Mouse (Mus musculus): ENCODE data around the gene Zkscan6. TPM values are rescaled to one million over a fixed set of nuclear protein-coding genes. Genes with fewer than 3 reads are reported as not detected.

Zkscan6 gene
- polyA plus RNA-seq, 2 experiments, result 7.7 to 14.5 TPM

DNA sequence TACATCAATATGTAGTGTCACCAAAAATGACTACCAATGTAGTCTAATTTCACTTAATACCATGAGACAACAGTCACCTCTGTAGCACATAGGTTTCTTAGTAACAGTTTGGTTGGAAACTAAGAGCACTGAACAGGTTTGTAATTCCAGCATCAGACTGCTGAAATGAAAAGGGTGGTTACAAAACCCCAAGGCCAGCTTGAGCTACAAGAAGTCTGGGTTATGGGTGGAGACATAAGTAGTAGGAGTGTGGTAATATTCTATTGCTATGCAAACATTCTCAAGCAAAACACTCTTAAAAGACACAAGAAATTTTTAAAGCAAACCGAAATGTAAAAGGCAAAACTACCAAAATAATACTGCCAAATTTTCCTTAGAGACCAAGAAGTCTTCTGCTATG lies 35.4 kb upstream of the Zkscan6 start:
- H3K9ac ChIP-seq (ENCODE audit: low read depth, low read length, severe bottlenecking), result no peak overlapping the region
- 98% methylated on average over 1 of the region's 1 CpGs for WGBS

DNA sequence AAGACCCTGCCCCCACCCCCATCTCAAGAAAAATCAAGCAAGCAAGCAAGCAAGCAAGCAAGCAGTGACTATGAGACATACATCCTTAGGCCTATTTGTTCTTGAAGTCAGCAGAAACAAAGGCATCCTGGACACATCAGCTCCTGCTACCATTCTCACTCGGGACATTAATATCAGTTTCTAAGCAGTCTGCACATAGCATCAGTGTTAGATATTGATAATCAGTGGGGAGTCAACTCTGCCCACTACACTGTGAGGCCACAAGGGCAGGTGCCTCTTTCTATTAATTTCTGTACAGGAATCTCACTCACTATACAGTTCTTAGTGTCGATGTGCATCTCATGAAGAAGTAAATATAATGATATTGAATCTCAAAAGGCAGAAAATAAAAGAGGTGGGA lies 33.4 kb upstream of the Zkscan6 start:
- Histone ChIP-seq H3K4me2 (replicated peaks; ENCODE audit: low read depth, low read length, severe bottlenecking) (no peak overlapping the region), H3K27me3 (ENCODE audit: control insufficient read depth, insufficient read depth, low read length) (no peaks in the 10 kb centered on the region), H3K27ac (replicated peaks; ENCODE audit: low read depth, low read length) (no peak overlapping the region), H3K36me3 (ENCODE audit: control insufficient read depth, insufficient read depth, low read length) (no peaks in the 10 kb centered on the region), H3K4me3 (replicated peaks; ENCODE audit: low read length) (no peak overlapping the region), H3K9me3 (ENCODE audit: control insufficient read depth, low read length) (no peaks in the 10 kb centered on the region), H3K9ac (ENCODE audit: low read depth, low read length, severe bottlenecking) (no peak overlapping the region), H3K4me1 (ENCODE audit: control insufficient read depth, insufficient read depth, low read length) (peaks cover 8% of the 10 kb centered on the region; the same call in 1 of the 2 replicates)
- no peak for TF ChIP-seq POLR2A (IDR thresholded peaks at IDR 0.05; ENCODE audit: borderline replicate concordance, extremely low read depth, insufficient read depth, insufficient read length)
- no peak for DNase-seq (ENCODE audit: low spot score)
- 93% methylated on average over 2 of the region's 2 CpGs for WGBS
- no peak for ATAC-seq (ENCODE audit: low FRiP score, low read depth)

More for the DNA sequence above, 35.4 kb upstream of the Zkscan6 start:
- no peak overlapping the region for H3K4me2 ChIP-seq (replicated peaks; ENCODE audit: low read depth, low read length, severe bottlenecking)
- H3K27ac ChIP-seq (replicated peaks; ENCODE audit: low read depth, low read length), result no peak overlapping the region
- no peaks in the 10 kb centered on the region for H3K9me3 ChIP-seq (ENCODE audit: control insufficient read depth, low read length)
- no peaks in the 10 kb centered on the region for H3K36me3 ChIP-seq (ENCODE audit: control insufficient read depth, insufficient read depth, low read length)
- no peaks in the 10 kb centered on the region for H3K27me3 ChIP-seq (ENCODE audit: control insufficient read depth, insufficient read depth, low read length)
- H3K4me1 ChIP-seq (ENCODE audit: control insufficient read depth, insufficient read depth, low read length), result no peaks in the 10 kb centered on the region; the same call in 1 of the 2 replicates
- no peak overlapping the region for H3K4me3 ChIP-seq (replicated peaks; ENCODE audit: low read length)
- no peak for TF ChIP-seq POLR2A (IDR thresholded peaks at IDR 0.05; ENCODE audit: borderline replicate concordance, extremely low read depth, insufficient read depth, insufficient read length)
- ATAC-seq (ENCODE audit: low FRiP score, low read depth), result no peak
- DNase-seq (ENCODE audit: low spot score), result no peak

DNA sequence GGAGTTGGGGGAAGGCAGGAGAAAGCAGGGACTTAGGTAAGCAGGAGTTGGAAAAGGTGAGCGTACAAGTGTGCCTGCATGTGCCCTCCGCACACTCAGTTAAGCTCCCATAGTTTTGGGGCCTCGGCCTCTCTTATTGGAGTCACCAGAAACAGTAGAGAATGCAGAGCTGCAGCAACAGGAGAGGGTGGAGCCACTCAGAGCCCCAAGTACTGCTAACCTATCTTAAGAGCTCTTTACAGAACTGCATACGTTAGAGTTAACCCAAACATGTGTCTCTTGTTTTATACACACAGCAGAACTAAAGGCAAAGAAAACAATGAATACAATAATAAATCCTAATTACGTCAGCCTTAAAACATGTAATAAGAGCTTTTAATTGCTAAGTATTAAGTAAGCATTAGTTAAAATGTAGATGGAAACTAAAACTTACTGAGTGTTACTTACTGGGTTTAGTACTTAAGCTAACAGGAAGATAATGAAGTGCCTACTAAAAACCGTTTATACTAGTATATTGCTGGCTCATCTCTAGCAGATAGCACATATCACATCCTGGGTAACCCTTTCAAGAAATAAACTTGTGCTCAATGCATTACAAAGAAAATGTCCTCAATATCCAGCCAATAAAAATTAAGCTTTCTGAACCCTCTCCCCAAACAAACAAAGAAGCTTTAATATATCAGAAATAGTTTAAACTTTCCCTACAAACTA lies 32.9 kb upstream of the Zkscan6 start:
- ATAC-seq (ENCODE audit: low FRiP score, low read depth), result no peak

DNA sequence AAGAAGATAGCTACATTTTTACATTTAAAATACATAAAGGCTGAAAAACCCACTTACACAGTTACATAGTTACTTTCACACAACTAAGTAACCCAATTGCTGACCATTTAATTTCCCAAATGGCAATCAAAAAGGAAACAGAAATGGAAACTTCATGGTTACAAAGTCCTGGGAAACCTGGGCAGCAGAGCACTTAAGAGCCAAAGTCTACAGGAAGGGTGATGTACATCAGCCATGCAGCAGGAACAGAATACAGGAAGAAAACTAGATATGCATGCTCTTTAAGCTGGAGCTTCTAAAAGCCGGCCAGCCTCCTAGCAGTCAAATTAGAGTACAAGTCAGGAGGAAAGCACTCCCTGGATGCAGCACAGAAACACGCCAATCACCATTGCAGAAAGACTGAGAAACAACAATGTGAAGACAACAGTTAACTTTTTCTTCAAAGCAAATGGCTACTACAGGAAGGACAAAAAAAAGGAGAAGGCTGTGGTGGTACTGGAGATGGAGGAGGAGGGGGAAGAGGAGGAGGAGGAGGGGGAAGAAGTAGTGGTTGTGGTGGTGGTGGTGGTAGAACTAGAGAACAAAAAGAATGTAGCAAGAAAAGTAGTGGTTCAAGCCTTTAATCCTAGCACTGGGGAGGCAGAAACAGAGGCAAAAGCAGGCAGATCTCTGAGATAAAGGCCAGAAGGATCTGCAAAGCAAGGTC lies 29.9 kb upstream of the Zkscan6 start:
- H3K4me3 ChIP-seq (replicated peaks; ENCODE audit: low read length), result no peak overlapping the region
- DNase-seq (ENCODE audit: low spot score) (no peak), ATAC-seq (ENCODE audit: low FRiP score, low read depth) (no peak)
- H3K9me3 ChIP-seq (ENCODE audit: control insufficient read depth, low read length), result no peaks in the 10 kb centered on the region
- no peak for TF ChIP-seq POLR2A (IDR thresholded peaks at IDR 0.05; ENCODE audit: borderline replicate concordance, extremely low read depth, insufficient read depth, insufficient read length)
- H3K36me3 ChIP-seq (ENCODE audit: control insufficient read depth, insufficient read depth, low read length), result 0 out of 2 replicates have a peak, but pooled peaks cover 4% of the 10 kb centered on the region
- WGBS, result 67% methylated on average over 2 of the region's 2 CpGs
- no peak overlapping the region for H3K4me2 ChIP-seq (replicated peaks; ENCODE audit: low read depth, low read length, severe bottlenecking)
- no peaks in the 10 kb centered on the region for H3K27me3 ChIP-seq (ENCODE audit: control insufficient read depth, insufficient read depth, low read length)
- peaks cover 19% of the 10 kb centered on the region; the same call in 1 of the 2 replicates for H3K4me1 ChIP-seq (ENCODE audit: control insufficient read depth, insufficient read depth, low read length)
- no peak overlapping the region for H3K27ac ChIP-seq (replicated peaks; ENCODE audit: low read depth, low read length)
- H3K9ac ChIP-seq (ENCODE audit: low read depth, low read length, severe bottlenecking), result no peak overlapping the region

More for the DNA sequence above, 32.9 kb upstream of the Zkscan6 start:
- 68% methylated on average over 6 of the region's 6 CpGs for WGBS
- Histone ChIP-seq H3K36me3 (ENCODE audit: control insufficient read depth, insufficient read depth, low read length) (no peaks in the 10 kb centered on the region), H3K9ac (ENCODE audit: low read depth, low read length, severe bottlenecking) (no peak overlapping the region), H3K4me2 (replicated peaks; ENCODE audit: low read depth, low read length, severe bottlenecking) (no peak overlapping the region), H3K27ac (replicated peaks; ENCODE audit: low read depth, low read length) (no peak overlapping the region), H3K27me3 (ENCODE audit: control insufficient read depth, insufficient read depth, low read length) (no peaks in the 10 kb centered on the region), H3K4me1 (ENCODE audit: control insufficient read depth, insufficient read depth, low read length) (peaks cover 11% of the 10 kb centered on the region; the same call in 1 of the 2 replicates), H3K4me3 (replicated peaks; ENCODE audit: low read length) (no peak overlapping the region), H3K9me3 (ENCODE audit: control insufficient read depth, low read length) (no peaks in the 10 kb centered on the region)
- no peak for DNase-seq (ENCODE audit: low spot score)
- no peak for TF ChIP-seq POLR2A (IDR thresholded peaks at IDR 0.05; ENCODE audit: borderline replicate concordance, extremely low read depth, insufficient read depth, insufficient read length)

DNA sequence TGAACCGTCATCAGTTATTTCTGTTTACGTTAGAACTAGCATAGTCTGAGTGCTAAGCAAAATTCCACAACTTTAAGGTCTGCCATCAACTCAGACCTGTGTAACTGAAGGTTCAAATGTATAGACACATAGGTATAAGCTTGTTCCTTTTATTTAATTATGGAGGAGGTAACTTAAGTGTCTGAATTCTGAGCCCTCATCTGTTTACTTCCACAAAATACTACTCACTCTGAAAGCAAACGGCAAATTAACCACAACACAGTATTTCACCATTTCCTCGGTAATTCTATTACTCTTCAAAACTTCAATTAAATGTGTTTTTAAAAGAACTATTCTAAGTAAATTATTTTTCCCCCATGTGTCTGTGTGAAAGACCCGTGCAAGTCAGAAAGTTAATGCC lies 29.2 kb upstream of the Zkscan6 start:
- WGBS, result 63% methylated on average over 5 of the region's 5 CpGs
- no peak overlapping the region for H3K27ac ChIP-seq (replicated peaks; ENCODE audit: low read depth, low read length)
- H3K36me3 ChIP-seq (ENCODE audit: control insufficient read depth, insufficient read depth, low read length), result 0 out of 2 replicates have a peak, but pooled peaks cover 4% of the 10 kb centered on the region
- DNase-seq (ENCODE audit: low spot score) (no peak), ATAC-seq (ENCODE audit: low FRiP score, low read depth) (no peak)
- no peaks in the 10 kb centered on the region for H3K9me3 ChIP-seq (ENCODE audit: control insufficient read depth, low read length)
- no peak overlapping the region for H3K4me2 ChIP-seq (replicated peaks; ENCODE audit: low read depth, low read length, severe bottlenecking)
- H3K4me3 ChIP-seq (replicated peaks; ENCODE audit: low read length), result no peak overlapping the region
- TF ChIP-seq POLR2A (IDR thresholded peaks at IDR 0.05; ENCODE audit: borderline replicate concordance, extremely low read depth, insufficient read depth, insufficient read length), result no peak
- no peaks in the 10 kb centered on the region for H3K27me3 ChIP-seq (ENCODE audit: control insufficient read depth, insufficient read depth, low read length)
- H3K4me1 ChIP-seq (ENCODE audit: control insufficient read depth, insufficient read depth, low read length), result peaks cover 19% of the 10 kb centered on the region; the same call in 1 of the 2 replicates
- no peak overlapping the region for H3K9ac ChIP-seq (ENCODE audit: low read depth, low read length, severe bottlenecking)

Data from limb, embryonic 14.5 days (tissue).